Mouse (Mus musculus): ENCODE results near the gene Elmo1. TPM values are rescaled to one million over a fixed set of nuclear protein-coding genes. Genes with fewer than 3 reads are reported as not detected.

Elmo1 gene
- polyA plus RNA-seq, 1 experiment from 2014 or later = 3.1 TPM

DNA sequence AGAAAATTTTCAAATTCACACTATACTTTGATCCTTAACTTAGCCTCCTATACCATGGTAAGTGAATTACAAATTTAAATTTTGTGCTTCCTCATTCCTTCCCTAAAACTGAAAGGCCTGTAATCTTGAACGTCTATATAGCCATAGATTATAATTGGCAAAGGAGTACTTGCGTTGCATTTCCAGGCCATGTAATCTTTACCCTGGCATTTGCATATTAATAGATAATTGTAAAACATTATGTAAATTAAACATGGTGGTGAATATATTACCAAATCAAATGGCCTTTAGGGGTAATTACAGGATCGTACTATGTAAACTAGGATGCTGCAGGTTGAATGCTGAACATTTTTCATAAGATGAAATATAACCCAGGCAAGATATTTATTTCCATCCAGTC is 314.1 kb downstream of the Elmo1 start:
- Histone ChIP-seq H3K27ac (no peak overlapping the region), H3K4me2 (no peak overlapping the region), H3K4me1 (replicated peaks) (no peaks in the 10 kb centered on the region), H3K9me3 (replicated peaks) (no peaks in the 10 kb centered on the region), H3K27me3 (no peaks in the 10 kb centered on the region), H3K36me3 (no peaks in the 10 kb centered on the region), H3K4me3 (replicated peaks) (no peak overlapping the region), H3K9ac (no peak overlapping the region)
- DNase-seq (no peak), ATAC-seq (ENCODE audit: low read depth) (no peak)
- WGBS (ENCODE audit: insufficient replicate concordance) = 65% methylated on average over 3 of the region's 3 CpGs

DNA sequence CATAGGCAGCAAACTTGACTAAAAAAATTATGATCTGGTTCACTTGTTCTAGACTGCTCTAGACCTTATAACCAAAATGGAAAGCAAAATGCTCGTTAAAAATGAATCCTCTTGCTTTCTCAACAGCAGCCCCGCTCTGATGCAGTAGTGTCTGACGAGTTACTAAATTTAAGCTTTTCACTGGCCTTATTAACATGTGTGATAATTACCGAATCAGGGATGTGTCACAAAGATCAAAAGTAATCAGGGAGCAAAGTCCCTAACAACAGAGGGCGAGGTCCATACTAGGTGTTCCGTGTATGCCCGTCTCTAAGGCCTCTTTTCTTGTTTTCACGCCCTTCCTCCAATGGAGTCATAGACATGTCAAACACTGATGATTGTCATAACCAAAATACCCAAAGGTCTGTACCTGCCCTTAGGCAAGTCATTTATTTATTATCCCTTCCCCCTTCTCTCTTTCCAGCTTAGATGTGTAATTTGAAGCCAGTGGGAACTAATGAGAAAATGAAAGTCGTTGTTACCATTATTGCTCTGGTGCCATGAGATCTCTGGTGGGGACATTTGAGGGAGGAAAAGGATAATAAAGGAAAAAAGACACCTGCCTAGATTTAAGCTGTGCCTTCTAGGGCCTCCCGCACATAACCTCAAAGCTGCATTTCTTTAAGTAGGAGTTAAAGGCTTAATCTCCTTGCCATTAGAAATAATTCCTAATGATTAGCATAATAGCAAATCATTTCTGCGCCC is 316.2 kb downstream of the Elmo1 start:
- ATAC-seq (ENCODE audit: low read depth) (no peak), DNase-seq (no peak)
- Histone ChIP-seq H3K27ac (no peak overlapping the region), H3K4me3 (replicated peaks) (no peak overlapping the region), H3K9ac (no peak overlapping the region), H3K4me1 (replicated peaks) (no peaks in the 10 kb centered on the region), H3K36me3 (no peaks in the 10 kb centered on the region), H3K4me2 (no peak overlapping the region), H3K27me3 (no peaks in the 10 kb centered on the region), H3K9me3 (replicated peaks) (no peaks in the 10 kb centered on the region)
- WGBS (ENCODE audit: insufficient replicate concordance) = 79% methylated on average over 11 of the region's 11 CpGs

DNA sequence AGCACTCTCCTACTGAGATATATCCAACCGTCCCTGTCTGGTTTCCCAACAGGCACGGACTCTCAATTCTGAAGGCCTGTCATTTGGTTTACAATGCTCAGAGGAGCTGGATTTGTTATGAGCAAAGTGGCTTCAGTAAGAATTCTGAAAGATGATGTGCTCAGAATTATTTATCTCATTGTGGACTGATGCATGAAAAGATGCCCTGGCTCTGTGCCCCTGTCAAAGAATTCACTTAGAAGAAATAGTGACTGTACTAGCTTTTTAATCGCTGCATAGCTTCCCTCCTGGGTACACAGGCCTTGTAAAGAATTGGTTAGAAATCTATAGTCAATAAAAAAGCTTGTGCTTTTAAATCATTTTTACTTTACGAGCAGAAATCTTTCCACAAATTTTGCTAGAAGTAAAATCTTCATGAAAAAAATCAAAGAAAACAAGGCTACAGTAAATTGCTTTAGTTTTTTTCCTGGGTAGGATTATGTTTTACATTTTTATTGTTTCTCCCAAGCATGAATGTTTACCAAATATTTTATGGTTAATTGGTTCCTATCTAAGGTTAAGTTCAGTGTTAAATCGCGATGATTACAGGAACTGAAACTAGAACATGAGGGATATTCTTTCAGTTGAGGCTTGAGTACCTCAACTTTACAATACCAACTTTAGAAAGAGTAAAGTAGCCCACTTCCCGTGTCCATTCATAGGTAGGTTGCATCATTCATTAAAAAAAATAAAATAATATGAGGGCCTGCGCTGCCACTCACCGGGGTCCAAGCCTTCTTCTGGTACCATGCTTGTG is 320.1 kb downstream of the Elmo1 start:
- H3K27ac ChIP-seq = no peak overlapping the region
- ATAC-seq (ENCODE audit: low read depth) = no peak
- WGBS (ENCODE audit: insufficient replicate concordance) = 72% methylated on average over 9 of the region's 9 CpGs

GRCm38 (mm10) chr13:20416691-20417660 is 326.6 kb downstream of the Elmo1 start:
- Histone ChIP-seq H3K9ac (no peak overlapping the region), H3K27me3 (no peaks in the 10 kb centered on the region), H3K36me3 (no peaks in the 10 kb centered on the region), H3K4me1 (replicated peaks) (no peaks in the 10 kb centered on the region), H3K27ac (no peak overlapping the region), H3K4me3 (replicated peaks) (no peak overlapping the region), H3K4me2 (no peak overlapping the region), H3K9me3 (replicated peaks) (no peaks in the 10 kb centered on the region)
- DNase-seq (no peak), ATAC-seq (ENCODE audit: low read depth) (no peak)
- WGBS (ENCODE audit: insufficient replicate concordance) = 54% methylated on average over 5 of the region's 5 CpGs

More for the DNA sequence above, 320.1 kb downstream of the Elmo1 start:
- no peaks in the 10 kb centered on the region for H3K36me3 ChIP-seq
- no peak for DNase-seq
- no peak overlapping the region for H3K4me2 ChIP-seq
- H3K9me3 ChIP-seq (replicated peaks) = no peaks in the 10 kb centered on the region
- no peaks in the 10 kb centered on the region for H3K4me1 ChIP-seq (replicated peaks)
- no peak overlapping the region for H3K4me3 ChIP-seq (replicated peaks)
- H3K9ac ChIP-seq = no peak overlapping the region
- no peaks in the 10 kb centered on the region for H3K27me3 ChIP-seq

DNA sequence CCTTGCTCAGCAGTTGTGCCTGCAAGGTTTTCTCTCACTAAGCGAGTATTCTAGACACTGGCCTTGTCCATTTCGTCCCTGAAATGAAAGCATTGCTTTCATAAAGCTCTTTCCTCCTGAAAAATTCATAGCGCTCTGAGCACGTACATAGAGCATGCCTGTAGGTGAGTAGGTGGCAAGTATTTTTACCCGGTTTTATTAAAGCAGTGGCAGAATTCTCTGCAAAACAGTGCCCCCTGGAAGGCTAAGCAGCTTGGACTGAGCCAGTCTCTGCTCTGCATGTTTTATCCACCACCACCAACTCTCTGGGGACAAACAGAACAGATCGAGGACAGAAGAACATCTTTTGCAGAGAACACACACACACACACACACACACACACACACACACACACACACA is 340.6 kb downstream of the Elmo1 start:
- DNase-seq (no peak), ATAC-seq (ENCODE audit: low read depth) (no peak)
- H3K27ac ChIP-seq = no peak overlapping the region
- H3K4me3 ChIP-seq (replicated peaks) = no peak overlapping the region
- H3K9me3 ChIP-seq (replicated peaks) = no peaks in the 10 kb centered on the region
- no peaks in the 10 kb centered on the region for H3K27me3 ChIP-seq
- H3K36me3 ChIP-seq = no peaks in the 10 kb centered on the region
- H3K9ac ChIP-seq = no peak overlapping the region
- 66% methylated on average over 6 of the region's 6 CpGs for WGBS (ENCODE audit: insufficient replicate concordance)
- H3K4me1 ChIP-seq (replicated peaks) = no peaks in the 10 kb centered on the region
- H3K4me2 ChIP-seq = no peak overlapping the region

GRCm38 (mm10) chr13:20433221-20433858 is 342.9 kb downstream of the Elmo1 start:
- H3K27me3 ChIP-seq = no peaks in the 10 kb centered on the region
- no peak for DNase-seq
- no peaks in the 10 kb centered on the region for H3K9me3 ChIP-seq (replicated peaks)
- no peak overlapping the region for H3K9ac ChIP-seq
- H3K36me3 ChIP-seq = no peaks in the 10 kb centered on the region
- no peak for ATAC-seq (ENCODE audit: low read depth)
- H3K4me3 ChIP-seq (replicated peaks) = no peak overlapping the region
- 57% methylated on average over 4 of the region's 4 CpGs for WGBS (ENCODE audit: insufficient replicate concordance)
- H3K4me2 ChIP-seq = no peak overlapping the region
- no peaks in the 10 kb centered on the region for H3K4me1 ChIP-seq (replicated peaks)
- H3K27ac ChIP-seq = no peak overlapping the region

DNA sequence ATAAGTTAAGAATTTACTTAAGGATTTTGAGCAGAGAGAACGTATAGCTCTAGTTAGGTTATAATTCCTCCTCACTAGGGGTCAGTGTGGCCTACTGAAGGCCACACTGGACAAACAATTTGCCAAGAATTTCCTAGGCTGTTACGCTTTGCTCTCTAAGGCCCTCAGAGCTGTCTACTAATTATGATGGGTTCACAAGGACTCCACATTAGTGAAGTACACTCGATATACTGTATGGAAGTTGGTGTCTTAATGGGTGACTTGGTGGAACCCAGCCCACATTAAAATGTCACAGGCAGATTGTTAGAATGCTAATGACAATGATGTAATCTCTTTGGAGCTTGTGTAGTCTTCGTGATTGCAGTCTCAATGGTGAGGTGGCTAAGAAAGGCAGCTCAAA is 343.7 kb downstream of the Elmo1 start:
- Histone ChIP-seq H3K4me1 (replicated peaks) (no peaks in the 10 kb centered on the region), H3K4me3 (replicated peaks) (no peak overlapping the region), H3K27ac (no peak overlapping the region), H3K9ac (no peak overlapping the region), H3K27me3 (no peaks in the 10 kb centered on the region), H3K4me2 (no peak overlapping the region), H3K9me3 (replicated peaks) (no peaks in the 10 kb centered on the region), H3K36me3 (no peaks in the 10 kb centered on the region)
- DNase-seq = no peak
- WGBS (ENCODE audit: insufficient replicate concordance) = 65% methylated on average over 4 of the region's 4 CpGs
- no peak for ATAC-seq (ENCODE audit: low read depth)

GRCm38 (mm10) chr13:20439488-20439887 is 349.1 kb downstream of the Elmo1 start:
- H3K9ac ChIP-seq = no peak overlapping the region
- no peaks in the 10 kb centered on the region for H3K9me3 ChIP-seq (replicated peaks)
- H3K4me1 ChIP-seq (replicated peaks) = no peaks in the 10 kb centered on the region
- no peaks in the 10 kb centered on the region for H3K36me3 ChIP-seq
- H3K4me2 ChIP-seq = no peak overlapping the region
- H3K27me3 ChIP-seq = no peaks in the 10 kb centered on the region
- no peak for ATAC-seq (ENCODE audit: low read depth)
- WGBS (ENCODE audit: insufficient replicate concordance) = 52% methylated on average over 1 of the region's 1 CpGs
- no peak overlapping the region for H3K4me3 ChIP-seq (replicated peaks)
- no peak for DNase-seq
- H3K27ac ChIP-seq = no peak overlapping the region

- Histone ChIP-seq H3K9me3 (replicated peaks) (no peaks in the 10 kb centered on the region), H3K4me3 (replicated peaks) (no peak overlapping the region), H3K27me3 (no peaks in the 10 kb centered on the region), H3K9ac (no peak overlapping the region), H3K36me3 (no peaks in the 10 kb centered on the region), H3K4me2 (no peak overlapping the region), H3K4me1 (replicated peaks) (no peaks in the 10 kb centered on the region), H3K27ac (no peak overlapping the region)
- DNase-seq (no peak), ATAC-seq (ENCODE audit: low read depth) (no peak)
- WGBS (ENCODE audit: insufficient replicate concordance) = 66% methylated on average over 7 of the region's 7 CpGs
These were observed 360.5 kb downstream of the Elmo1 start for GRCm38 (mm10) chr13:20450831-20451353.

DNA sequence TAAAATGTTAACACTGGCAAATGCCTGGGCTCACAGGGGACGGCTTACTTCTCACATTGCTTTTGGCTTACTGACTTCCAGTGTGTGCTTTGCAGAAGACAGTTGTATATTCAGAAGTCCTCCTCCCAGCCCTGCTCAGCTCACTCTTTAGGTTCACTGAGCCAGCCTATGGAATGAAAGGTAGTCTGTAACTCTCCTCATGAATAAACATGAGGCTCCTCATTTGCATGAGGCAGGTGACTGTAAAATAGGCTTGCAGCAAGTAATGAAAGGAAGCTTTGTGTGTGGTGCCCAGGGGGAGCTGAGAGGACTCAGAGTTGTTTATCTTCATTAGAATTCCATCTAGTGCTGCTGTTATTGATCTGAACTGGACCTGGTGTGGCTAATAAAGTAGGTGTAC is 364.0 kb downstream of the Elmo1 start:
- H3K27ac ChIP-seq = no peak overlapping the region
- WGBS (ENCODE audit: insufficient replicate concordance) = 62% methylated on average over 1 of the region's 1 CpGs
- H3K27me3 ChIP-seq = no peaks in the 10 kb centered on the region
- DNase-seq (no peak), ATAC-seq (ENCODE audit: low read depth) (no peak)
- no peaks in the 10 kb centered on the region for H3K4me1 ChIP-seq (replicated peaks)
- H3K4me2 ChIP-seq = no peak overlapping the region
- H3K36me3 ChIP-seq = no peaks in the 10 kb centered on the region
- no peak overlapping the region for H3K4me3 ChIP-seq (replicated peaks)
- no peaks in the 10 kb centered on the region for H3K9me3 ChIP-seq (replicated peaks)
- no peak overlapping the region for H3K9ac ChIP-seq

All from liver, embryonic 13.5 days (tissue).